Mouse (Mus musculus): ENCODE measurements around the gene Kazald1.
"Not testable (repeated sequence)": the region's sequence is repeated elsewhere in the genome, so short reads cannot be mapped to it uniquely, and the experiment has no call there.

The Kazald1 gene

GRCm38 (mm10) chr19:45074580-45075322, at the start of gene Kazald1:
Kazald1 (plus strand) TSS chr19:45075241.
- in situ Hi-C loops (cut with MboI) = no loop called here

- in situ Hi-C loops (cut with MboI) = no loop called here
These were observed 49.0 kb upstream of the Kazald1 start for GRCm38 (mm10) chr19:45025937-45026568.

- in situ Hi-C loops (cut with MboI) = no loop called here
These were observed 47.9 kb upstream of the Kazald1 start for GRCm38 (mm10) chr19:45026958-45027670.

GRCm38 (mm10) chr19:45027848-45028247, 47.2 kb upstream of the Kazald1 start:
- in situ Hi-C loops (cut with MboI) = no loop called here

GRCm38 (mm10) chr19:45028746-45029145, 46.3 kb upstream of the Kazald1 start:
- in situ Hi-C loops (cut with MboI) = no loop called here

DNA sequence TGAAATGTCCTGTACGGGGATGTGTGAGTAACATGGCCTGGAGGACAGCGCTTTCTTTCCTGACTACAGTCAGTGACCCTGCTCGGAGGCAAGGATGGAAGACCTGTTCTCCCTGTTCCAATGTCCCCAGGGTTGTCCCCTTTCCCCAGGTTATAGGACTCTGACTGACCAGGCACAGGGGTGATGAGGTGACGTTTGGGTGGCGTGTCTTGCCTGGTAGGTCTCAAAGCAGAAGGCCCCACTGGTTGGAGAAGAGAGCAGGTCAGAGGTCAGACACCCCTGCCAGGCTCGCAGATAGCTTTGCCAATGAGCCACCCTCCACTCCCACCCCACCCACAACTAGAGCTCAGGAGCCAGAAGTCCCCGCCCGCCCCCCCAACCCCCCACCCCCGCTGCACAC, 45.5 kb upstream of the Kazald1 start:
- in situ Hi-C loops (cut with MboI) = no loop called here

DNA sequence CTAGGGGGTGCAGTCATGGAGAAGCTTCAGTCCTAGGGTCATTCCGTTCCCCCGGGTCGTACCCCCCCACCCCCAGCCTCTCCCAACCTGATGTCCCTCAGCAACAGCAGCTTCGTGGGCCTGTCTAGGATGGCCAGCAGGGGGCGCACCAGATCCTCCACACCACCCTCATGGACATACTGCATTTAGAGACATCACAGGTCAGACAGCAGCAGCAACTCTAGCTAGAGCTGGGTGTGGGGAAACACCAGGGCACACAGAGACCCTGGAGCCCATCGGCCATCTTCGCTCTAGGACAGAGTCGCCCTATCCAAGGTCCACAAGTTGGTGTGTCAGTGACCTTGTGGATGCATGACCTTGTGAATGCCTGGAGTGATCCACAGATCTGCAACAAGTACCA, 44.9 kb upstream of the Kazald1 start:
- in situ Hi-C loops (cut with MboI) = no loop called here

DNA sequence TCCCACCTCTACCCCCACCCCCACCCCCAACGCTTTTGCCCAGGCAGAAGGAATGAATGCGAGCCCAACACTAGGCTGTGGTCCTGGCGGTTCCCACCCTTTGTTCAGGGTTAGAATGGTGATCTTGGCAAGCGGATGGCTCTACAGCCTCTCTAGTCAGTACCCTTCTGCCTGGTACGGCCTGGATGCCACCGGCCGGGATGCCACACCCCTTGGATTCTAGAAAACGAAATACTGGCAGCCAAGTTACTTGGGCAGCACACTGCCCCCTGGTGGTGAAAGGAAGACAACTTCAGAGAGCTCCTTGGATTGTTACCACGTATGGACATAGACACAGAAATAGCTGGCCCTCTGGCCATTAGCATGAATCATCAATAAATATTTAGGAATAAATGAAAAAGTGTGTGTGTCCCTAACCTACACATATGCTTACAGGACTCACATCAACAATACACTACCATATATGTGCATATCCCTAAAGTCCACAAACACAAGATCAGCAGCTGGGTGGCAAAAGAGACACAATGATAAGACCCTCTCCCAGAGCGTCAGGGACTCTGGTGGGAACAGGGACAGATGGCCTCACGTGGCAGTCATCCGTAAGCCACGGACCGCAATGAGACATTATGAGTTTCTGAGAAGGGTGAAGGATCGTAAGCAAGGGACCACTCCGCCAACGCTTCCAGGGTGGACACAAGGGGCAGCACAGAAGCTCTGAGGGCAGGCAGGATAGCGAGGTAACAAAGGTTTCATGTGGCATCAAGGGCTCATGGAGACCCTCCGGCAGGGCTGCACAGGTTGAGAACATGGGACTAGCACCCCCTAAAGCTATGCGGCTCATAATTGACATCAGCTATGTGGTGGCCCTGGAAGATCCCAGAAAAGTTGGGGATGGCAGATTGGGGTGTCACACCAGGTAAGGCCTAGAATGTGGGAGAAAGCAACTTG, 44.0 kb upstream of the Kazald1 start:
- in situ Hi-C loops (cut with MboI) = no loop called here

DNA sequence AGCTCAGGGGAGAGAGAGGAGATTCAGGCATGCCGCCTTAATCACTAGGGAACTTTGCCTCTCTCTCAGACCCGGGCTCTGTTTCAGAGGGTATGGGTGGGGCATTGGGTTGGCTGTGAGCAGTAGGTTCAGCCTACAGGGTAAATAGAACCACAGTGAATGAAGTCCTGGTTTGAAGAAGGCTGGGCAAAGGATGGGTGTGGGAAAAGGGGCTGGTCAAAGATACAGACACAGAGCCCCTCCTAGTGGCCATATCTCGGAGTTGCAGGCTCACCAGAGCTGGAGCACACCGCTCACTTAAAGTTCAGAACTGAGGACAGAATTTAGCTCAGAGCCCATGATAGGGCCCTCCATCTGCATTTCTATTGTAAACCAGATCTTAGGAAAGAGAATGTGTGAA, 43.3 kb upstream of the Kazald1 start:
- in situ Hi-C loops (cut with MboI) = no loop called here

DNA sequence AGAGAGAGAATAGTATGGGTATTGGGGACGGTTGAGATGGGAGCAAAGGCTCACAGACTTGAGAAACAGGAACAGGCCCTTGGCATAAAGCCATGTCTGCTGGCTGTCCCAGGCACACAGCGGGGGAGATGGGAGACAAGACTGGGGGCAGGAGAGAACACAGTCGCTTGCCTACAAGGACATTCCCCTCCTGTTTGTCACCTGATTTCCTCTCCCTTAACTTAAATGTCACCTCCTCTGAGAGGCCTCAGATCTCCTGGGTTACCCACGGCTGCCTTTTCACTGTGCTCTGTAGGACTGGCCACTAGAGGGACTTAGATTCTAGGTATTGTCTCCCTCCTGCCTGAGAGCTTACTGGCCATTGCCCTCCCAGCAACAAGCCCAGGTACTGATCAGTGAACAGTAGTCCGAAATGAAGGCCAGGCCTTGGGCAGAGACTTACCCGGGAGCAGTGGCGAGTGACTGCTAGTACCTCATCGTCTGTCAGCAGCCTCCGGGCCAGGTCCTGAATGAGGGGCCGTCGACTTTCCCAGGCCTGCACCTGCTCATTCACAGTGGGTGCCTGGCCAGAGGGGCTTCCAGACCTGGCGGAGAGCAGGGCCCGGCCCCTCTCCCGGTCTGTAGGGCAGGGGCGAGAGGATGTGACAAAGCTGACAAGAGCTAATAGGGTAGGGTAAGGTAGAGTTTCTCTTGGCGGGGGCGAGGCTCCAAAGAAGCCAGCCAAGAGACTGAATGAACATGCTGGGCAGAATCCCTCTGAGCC, 42.3 kb upstream of the Kazald1 start:
- in situ Hi-C loops (cut with MboI) = no loop called here

DNA sequence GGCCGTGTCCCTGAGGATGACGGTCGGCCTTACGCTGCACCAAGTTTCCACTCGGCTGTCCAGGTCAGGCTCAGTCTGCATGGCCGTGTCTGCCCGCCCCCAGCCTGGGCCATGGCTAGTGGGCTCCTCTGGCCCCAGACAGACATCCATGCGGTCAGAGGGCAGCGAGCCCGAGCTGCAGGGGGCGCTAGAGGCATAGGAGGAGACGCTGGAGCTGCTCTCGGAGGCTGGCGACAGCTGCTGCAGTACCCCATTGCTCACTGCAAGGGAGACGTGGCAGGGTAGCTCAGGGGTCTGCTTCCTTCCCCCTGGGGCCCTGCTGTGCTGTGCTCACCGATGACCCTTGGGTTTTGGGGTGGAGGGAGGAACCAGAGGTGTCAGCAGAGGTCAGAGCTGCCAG, 38.2 kb upstream of the Kazald1 start:
- in situ Hi-C loops (cut with MboI) = no loop called here

- in situ Hi-C loops (cut with MboI) = not testable (repeated sequence)
These were observed 36.8 kb upstream of the Kazald1 start for GRCm38 (mm10) chr19:45038198-45038597.

GRCm38 (mm10) chr19:45040214-45040613, 34.8 kb upstream of the Kazald1 start:
- in situ Hi-C loops (cut with MboI) = no loop called here

- in situ Hi-C loops (cut with MboI) = no loop called here
These were observed 30.6 kb upstream of the Kazald1 start for GRCm38 (mm10) chr19:45044389-45044927.

DNA sequence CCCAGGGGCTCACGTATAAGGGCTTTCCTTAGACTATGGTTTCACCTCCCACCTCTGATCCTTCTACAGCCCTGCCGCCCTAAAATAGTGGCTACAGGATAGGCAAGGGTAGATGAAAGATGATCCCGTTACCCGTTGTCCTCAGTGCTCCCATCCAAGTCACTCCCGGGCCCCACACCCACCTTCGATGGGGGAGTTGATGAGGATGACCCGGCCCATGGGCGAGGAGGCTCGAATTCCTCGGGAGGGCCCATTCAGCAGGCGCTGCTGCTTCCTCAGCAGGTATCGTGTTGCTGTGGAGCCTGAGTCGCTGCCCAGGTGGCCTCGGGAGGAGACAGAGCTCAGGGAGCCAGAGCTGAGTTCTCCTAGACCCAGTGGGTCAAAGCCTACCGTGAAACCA, 29.8 kb upstream of the Kazald1 start:
- in situ Hi-C loops (cut with MboI) = no loop called here

- in situ Hi-C loops (cut with MboI) = no loop called here
These were observed 29.4 kb upstream of the Kazald1 start, which contains the start of gene Pdzd7 for GRCm38 (mm10) chr19:45045651-45046050. Pdzd7 (minus strand) TSS chr19:45045717.

DNA sequence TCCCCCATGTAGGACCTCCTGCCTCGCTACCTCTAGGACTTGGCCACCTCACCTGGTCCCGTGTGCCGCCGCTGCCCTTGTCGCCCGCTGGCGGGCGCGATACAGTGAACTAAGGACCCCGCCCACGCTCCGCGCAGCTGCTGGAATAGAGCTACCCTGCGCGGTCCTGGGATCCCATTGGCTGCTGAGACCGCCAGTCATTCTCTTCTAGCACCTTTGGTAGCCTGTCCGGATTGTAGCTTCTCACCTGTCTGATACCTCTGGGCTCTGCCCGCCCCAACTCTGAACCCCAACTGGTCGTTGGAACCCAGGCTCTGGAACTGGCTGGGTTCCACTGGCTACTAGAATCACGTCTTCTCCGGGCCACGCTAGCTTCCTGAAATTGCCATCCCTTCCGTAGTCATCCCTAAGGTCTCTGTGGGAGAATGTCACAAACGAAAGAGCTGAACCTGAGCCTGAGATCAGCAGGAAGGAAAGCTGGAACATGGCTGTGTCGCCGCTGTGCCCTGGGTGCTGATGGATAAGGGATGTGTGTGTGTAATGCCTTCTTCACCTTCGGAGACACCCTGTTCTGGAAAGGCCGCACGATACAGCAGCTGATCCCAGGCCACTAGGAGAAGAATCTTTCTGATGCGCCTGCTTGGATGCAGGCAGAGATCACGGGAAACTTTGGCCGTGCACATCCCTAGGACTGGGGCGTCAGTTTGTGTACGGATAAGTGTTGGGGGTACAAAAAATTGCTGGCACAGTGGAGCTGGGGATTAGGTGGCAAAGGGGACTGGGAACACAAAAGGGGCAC, 28.3 kb upstream of the Kazald1 start:
- in situ Hi-C loops (cut with MboI) = no loop called here

GRCm38 (mm10) chr19:45047417-45047934, 27.6 kb upstream of the Kazald1 start, which contains the start of gene Sfxn3:
Sfxn3 (plus strand) TSS chr19:45047503.
- in situ Hi-C loops (cut with MboI) = no loop called here

GRCm38 (mm10) chr19:45047935-45048643, 27.0 kb upstream of the Kazald1 start:
- in situ Hi-C loops (cut with MboI) = no loop called here

Data from mature B cell (primary cell).